Mouse (Mus musculus): ENCODE results near the gene Pofut2. TPM values are rescaled to one million over a fixed set of nuclear protein-coding genes. Genes with fewer than 3 reads are reported as not detected.

The Pofut2 gene
- polyA plus RNA-seq, 1 experiment from 2014 or later, result 58.8 TPM

- no peak overlapping the region for H3K4me2 ChIP-seq (ENCODE audit: low read length)
- H3K9ac ChIP-seq (ENCODE audit: low read depth, low read length), result no peak overlapping the region
- H3K27me3 ChIP-seq (replicated peaks; ENCODE audit: control insufficient read depth, insufficient read depth, low read length), result no peaks in the 10 kb centered on the region
- no peaks in the 10 kb centered on the region for H3K36me3 ChIP-seq (ENCODE audit: control insufficient read depth, insufficient read depth, low read length)
- 93% methylated on average over 6 of the region's 6 CpGs for WGBS
- no peaks in the 10 kb centered on the region for H3K9me3 ChIP-seq (ENCODE audit: control insufficient read depth, low read length)
- no peak overlapping the region for H3K27ac ChIP-seq (ENCODE audit: low read depth, low read length)
- no peak for ATAC-seq
- no peaks in the 10 kb centered on the region for H3K4me1 ChIP-seq (ENCODE audit: control insufficient read depth, insufficient read depth, low read depth, low read length)
- H3K4me3 ChIP-seq (ENCODE audit: low read length), result no peak overlapping the region
Observed at GRCm38 (mm10) chr10:77227368-77227723, 31.7 kb upstream of the Pofut2 start.

GRCm38 (mm10) chr10:77229609-77230595 is 29.1 kb upstream of the Pofut2 start:
- 76% methylated on average over 13 of the region's 13 CpGs for WGBS
- Histone ChIP-seq H3K27ac (ENCODE audit: low read depth, low read length) (no peak overlapping the region), H3K4me1 (ENCODE audit: control insufficient read depth, insufficient read depth, low read depth, low read length) (no peaks in the 10 kb centered on the region), H3K9me3 (ENCODE audit: control insufficient read depth, low read length) (no peaks in the 10 kb centered on the region), H3K9ac (ENCODE audit: low read depth, low read length) (no peak overlapping the region), H3K4me2 (ENCODE audit: low read length) (no peak overlapping the region), H3K27me3 (replicated peaks; ENCODE audit: control insufficient read depth, insufficient read depth, low read length) (no peaks in the 10 kb centered on the region), H3K36me3 (ENCODE audit: control insufficient read depth, insufficient read depth, low read length) (no peaks in the 10 kb centered on the region), H3K4me3 (ENCODE audit: low read length) (no peak overlapping the region)
- no peak for ATAC-seq

GRCm38 (mm10) chr10:77231861-77232755 is 26.9 kb upstream of the Pofut2 start:
- H3K9ac ChIP-seq (ENCODE audit: low read depth, low read length), result no peak overlapping the region
- H3K4me2 ChIP-seq (ENCODE audit: low read length), result no peak overlapping the region
- no peak overlapping the region for H3K27ac ChIP-seq (ENCODE audit: low read depth, low read length)
- no peaks in the 10 kb centered on the region for H3K9me3 ChIP-seq (ENCODE audit: control insufficient read depth, low read length)
- no peaks in the 10 kb centered on the region for H3K27me3 ChIP-seq (replicated peaks; ENCODE audit: control insufficient read depth, insufficient read depth, low read length)
- no peak overlapping the region for H3K4me3 ChIP-seq (ENCODE audit: low read length)
- WGBS, result 73% methylated on average over 16 of the region's 16 CpGs
- no peaks in the 10 kb centered on the region for H3K36me3 ChIP-seq (ENCODE audit: control insufficient read depth, insufficient read depth, low read length)
- no peaks in the 10 kb centered on the region for H3K4me1 ChIP-seq (ENCODE audit: control insufficient read depth, insufficient read depth, low read depth, low read length)
- no peak for ATAC-seq

- no peaks in the 10 kb centered on the region for H3K9me3 ChIP-seq (ENCODE audit: control insufficient read depth, low read length)
- WGBS, result 88% methylated on average over 1 of the region's 1 CpGs
- H3K4me2 ChIP-seq (ENCODE audit: low read length), result no peak overlapping the region
- no peaks in the 10 kb centered on the region for H3K4me1 ChIP-seq (ENCODE audit: control insufficient read depth, insufficient read depth, low read depth, low read length)
- no peak overlapping the region for H3K27ac ChIP-seq (ENCODE audit: low read depth, low read length)
- no peak overlapping the region for H3K4me3 ChIP-seq (ENCODE audit: low read length)
- no peak for ATAC-seq
- H3K36me3 ChIP-seq (ENCODE audit: control insufficient read depth, insufficient read depth, low read length), result no peaks in the 10 kb centered on the region
- no peak overlapping the region for H3K9ac ChIP-seq (ENCODE audit: low read depth, low read length)
- H3K27me3 ChIP-seq (replicated peaks; ENCODE audit: control insufficient read depth, insufficient read depth, low read length), result no peaks in the 10 kb centered on the region
Observed at GRCm38 (mm10) chr10:77233230-77233629, 25.8 kb upstream of the Pofut2 start.

GRCm38 (mm10) chr10:77234991-77235616 is 23.9 kb upstream of the Pofut2 start:
- H3K27ac ChIP-seq (ENCODE audit: low read depth, low read length), result no peak overlapping the region
- 77% methylated on average over 12 of the region's 12 CpGs for WGBS
- H3K36me3 ChIP-seq (ENCODE audit: control insufficient read depth, insufficient read depth, low read length), result no peaks in the 10 kb centered on the region
- H3K9me3 ChIP-seq (ENCODE audit: control insufficient read depth, low read length), result no peaks in the 10 kb centered on the region
- no peak overlapping the region for H3K9ac ChIP-seq (ENCODE audit: low read depth, low read length)
- H3K4me3 ChIP-seq (ENCODE audit: low read length), result no peak overlapping the region
- H3K4me2 ChIP-seq (ENCODE audit: low read length), result no peak overlapping the region
- no peaks in the 10 kb centered on the region for H3K27me3 ChIP-seq (replicated peaks; ENCODE audit: control insufficient read depth, insufficient read depth, low read length)
- H3K4me1 ChIP-seq (ENCODE audit: control insufficient read depth, insufficient read depth, low read depth, low read length), result no peaks in the 10 kb centered on the region
- ATAC-seq, result no peak

GRCm38 (mm10) chr10:77237795-77238580 is 21.0 kb upstream of the Pofut2 start:
- Histone ChIP-seq H3K27ac (ENCODE audit: low read depth, low read length) (no peak overlapping the region), H3K4me3 (ENCODE audit: low read length) (no peak overlapping the region), H3K27me3 (replicated peaks; ENCODE audit: control insufficient read depth, insufficient read depth, low read length) (no peaks in the 10 kb centered on the region), H3K4me1 (ENCODE audit: control insufficient read depth, insufficient read depth, low read depth, low read length) (no peaks in the 10 kb centered on the region), H3K36me3 (ENCODE audit: control insufficient read depth, insufficient read depth, low read length) (no peaks in the 10 kb centered on the region), H3K4me2 (ENCODE audit: low read length) (no peak overlapping the region), H3K9ac (ENCODE audit: low read depth, low read length) (no peak overlapping the region), H3K9me3 (ENCODE audit: control insufficient read depth, low read length) (no peaks in the 10 kb centered on the region)
- 70% methylated on average over 16 of the region's 16 CpGs for WGBS
- no peak for ATAC-seq

GRCm38 (mm10) chr10:77240764-77241163 is 18.3 kb upstream of the Pofut2 start:
- Histone ChIP-seq H3K4me2 (ENCODE audit: low read length) (no peak overlapping the region), H3K9me3 (ENCODE audit: control insufficient read depth, low read length) (no peaks in the 10 kb centered on the region), H3K4me3 (ENCODE audit: low read length) (no peak overlapping the region), H3K36me3 (ENCODE audit: control insufficient read depth, insufficient read depth, low read length) (no peaks in the 10 kb centered on the region), H3K27ac (ENCODE audit: low read depth, low read length) (no peak overlapping the region), H3K4me1 (ENCODE audit: control insufficient read depth, insufficient read depth, low read depth, low read length) (no peaks in the 10 kb centered on the region), H3K27me3 (replicated peaks; ENCODE audit: control insufficient read depth, insufficient read depth, low read length) (no peaks in the 10 kb centered on the region), H3K9ac (ENCODE audit: low read depth, low read length) (no peak overlapping the region)
- no peak for ATAC-seq
- WGBS, result 86% methylated on average over 8 of the region's 8 CpGs

GRCm38 (mm10) chr10:77242396-77242795 is 16.6 kb upstream of the Pofut2 start:
- 85% methylated on average over 3 of the region's 3 CpGs for WGBS
- no peaks in the 10 kb centered on the region for H3K4me1 ChIP-seq (ENCODE audit: control insufficient read depth, insufficient read depth, low read depth, low read length)
- H3K27ac ChIP-seq (ENCODE audit: low read depth, low read length), result no peak overlapping the region
- no peak overlapping the region for H3K4me3 ChIP-seq (ENCODE audit: low read length)
- no peak overlapping the region for H3K9ac ChIP-seq (ENCODE audit: low read depth, low read length)
- no peaks in the 10 kb centered on the region for H3K9me3 ChIP-seq (ENCODE audit: control insufficient read depth, low read length)
- no peaks in the 10 kb centered on the region for H3K27me3 ChIP-seq (replicated peaks; ENCODE audit: control insufficient read depth, insufficient read depth, low read length)
- H3K36me3 ChIP-seq (ENCODE audit: control insufficient read depth, insufficient read depth, low read length), result no peaks in the 10 kb centered on the region
- no peak for ATAC-seq
- no peak overlapping the region for H3K4me2 ChIP-seq (ENCODE audit: low read length)
